Mouse (Mus musculus) megakaryocyte progenitor cell, adult 5-6 weeks (primary cell): ENCODE measurements around the gene Mapkapk2. TPM values are rescaled to one million over a fixed set of nuclear protein-coding genes. Genes with fewer than 3 reads are reported as not detected.
A peak's percentile ranks its signal among the peaks of the same experiment; 100 is the strongest.
"Not testable (repeated sequence)": the region's sequence is repeated elsewhere in the genome, so short reads cannot be mapped to it uniquely, and the experiment has no call there.

ENCODE experiments used
- ATAC-seq: replicated peaks from 2 replicates; pipeline ENCODE4 v1.8.0; 2016; ENCODE audit warnings: mild to moderate bottlenecking, moderate TSS enrichment, inconsistent platforms; ENCODE audit not compliant: poor library complexity
- total RNA-seq, 2 experiments: library from RNA; stranded (forward) in 1 of 2; stranded (reverse) in 1 of 2; fragments of 157-497, 149-512 nt in 1 of 2; fragments of 200-1000 nt in 1 of 2; gene quantifications; 2 replicates each; pipeline versions ENCODE4 v1.2.3 to v1.2.4; 2015 to 2017

Mapkapk2 gene
- 196 and 217 TPM in 2 replicates for total RNA-seq (2015)
- total RNA-seq (2017), result 196 and 233 TPM in 2 replicates

DNA sequence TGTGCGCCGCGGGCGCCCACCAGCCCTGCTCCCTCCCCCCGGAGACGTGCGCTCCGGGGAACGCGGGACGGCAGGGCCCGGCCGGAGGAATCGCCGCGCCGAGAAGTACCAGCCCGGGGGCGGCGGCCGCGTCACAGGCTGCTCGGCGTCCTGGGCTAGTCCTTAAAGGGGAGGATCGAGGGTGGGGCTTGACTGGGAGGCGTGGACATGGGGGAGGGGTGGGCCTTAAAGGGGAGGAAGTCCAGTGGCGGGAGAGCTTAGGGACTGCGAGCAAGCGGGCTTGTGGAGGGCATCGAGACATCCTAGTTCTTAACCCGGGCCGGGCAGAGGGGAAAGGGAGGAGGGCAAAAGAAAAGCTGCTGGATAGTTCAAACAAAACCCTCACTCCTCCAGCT, at the start of gene Mapkapk2:
Mapkapk2 (minus strand) TSS at position 127 of the 395 bp plus-strand sequence.
- ATAC-seq, result peak; percentile 86

GRCm38 (mm10) chr1:131146181-131146614, 48.6 kb upstream of the Mapkapk2 start:
- ATAC-seq, result peak; percentile 79

GRCm38 (mm10) chr1:131145222-131145621, 47.6 kb upstream of the Mapkapk2 start:
- not testable (repeated sequence) for ATAC-seq

- ATAC-seq, result peak; percentile 44
These were observed 44.8 kb upstream of the Mapkapk2 start for GRCm38 (mm10) chr1:131142472-131142871.

DNA sequence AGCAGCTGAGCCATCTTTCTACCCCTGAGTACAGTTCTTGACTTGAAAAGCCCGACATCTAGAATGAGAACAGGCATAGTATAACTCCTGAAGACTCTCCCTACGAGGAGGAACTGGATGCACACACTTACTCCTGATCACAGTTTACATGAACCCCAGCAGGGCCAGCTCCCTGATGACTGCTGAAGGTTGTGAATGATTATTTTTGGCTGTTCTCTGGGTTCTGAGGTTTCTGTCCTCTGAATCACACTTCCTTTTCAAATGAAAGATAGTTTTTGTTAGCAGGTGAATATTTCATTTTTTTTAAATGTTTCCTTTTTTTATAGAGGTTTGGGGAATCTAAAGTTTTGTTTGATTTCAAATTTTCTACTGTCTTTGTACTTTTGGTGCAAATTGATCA, 43.8 kb upstream of the Mapkapk2 start:
- ATAC-seq, result no peak

GRCm38 (mm10) chr1:131139102-131140095, 41.8 kb upstream of the Mapkapk2 start:
- peak; percentile 4; the same call in 1 of the 2 replicates for ATAC-seq

DNA sequence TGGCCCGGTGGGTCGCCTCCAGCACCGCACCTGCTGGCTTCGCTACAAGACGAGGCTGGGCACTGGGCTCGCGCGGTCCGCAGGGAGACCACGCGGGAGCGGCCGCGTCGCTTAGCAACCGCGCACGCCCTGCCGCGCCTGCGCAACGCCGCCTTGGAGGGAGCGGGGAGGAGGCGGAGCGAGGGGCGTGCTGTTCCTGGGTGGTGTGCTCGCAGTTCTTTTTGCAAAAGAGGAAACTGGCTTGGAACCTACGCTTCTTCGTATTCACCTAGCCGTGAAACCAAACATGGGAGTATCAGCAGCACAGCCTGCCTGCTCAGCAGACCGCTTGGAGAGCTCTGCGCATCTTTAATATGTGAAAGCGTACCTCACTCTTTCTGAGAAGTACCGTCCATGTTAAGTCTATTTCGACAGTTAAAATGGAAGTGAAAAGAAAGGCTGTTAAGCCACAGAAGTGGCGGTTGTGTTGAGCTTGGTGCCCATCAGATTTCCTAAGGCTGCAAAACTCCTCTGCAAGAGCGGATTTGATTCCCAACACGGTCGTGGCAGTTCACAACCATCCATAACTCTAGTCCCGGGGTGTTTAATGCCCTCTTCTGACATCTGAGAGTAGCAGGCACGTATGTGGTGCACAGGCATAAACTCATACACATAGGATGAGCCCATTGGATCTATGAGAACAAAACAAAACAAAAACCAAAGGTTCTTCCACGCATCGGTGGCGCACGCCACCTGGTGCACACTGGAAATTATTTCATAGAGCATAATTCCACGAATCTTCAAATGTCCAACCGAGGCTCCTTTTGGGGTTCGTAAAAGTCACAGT, 40.8 kb upstream of the Mapkapk2 start, which contains the start of gene Dyrk3:
Dyrk3 (minus strand) TSS at position 150 of the 826 bp plus-strand sequence.
- peak; percentile 67 for ATAC-seq

DNA sequence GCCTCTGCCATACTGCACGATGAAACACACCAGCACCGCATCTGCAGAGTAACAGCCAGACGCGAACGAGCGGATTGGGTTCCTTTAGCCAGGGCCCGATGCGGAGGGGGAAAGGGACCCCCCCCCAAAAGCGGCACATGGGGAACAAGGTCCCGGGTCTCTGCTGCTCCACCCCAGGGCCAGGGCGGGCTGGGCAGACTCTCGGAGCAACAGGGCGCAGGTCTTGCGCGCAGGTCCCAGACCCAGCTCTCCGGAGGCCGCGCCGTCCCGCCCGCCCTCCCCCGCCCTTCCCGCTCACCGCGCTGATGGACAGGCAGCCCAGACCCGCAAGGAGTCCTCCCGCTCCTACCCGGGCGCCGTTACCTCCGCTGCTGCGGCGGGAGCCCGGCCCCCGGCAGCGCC, 40.1 kb upstream of the Mapkapk2 start:
- ATAC-seq, result no peak

DNA sequence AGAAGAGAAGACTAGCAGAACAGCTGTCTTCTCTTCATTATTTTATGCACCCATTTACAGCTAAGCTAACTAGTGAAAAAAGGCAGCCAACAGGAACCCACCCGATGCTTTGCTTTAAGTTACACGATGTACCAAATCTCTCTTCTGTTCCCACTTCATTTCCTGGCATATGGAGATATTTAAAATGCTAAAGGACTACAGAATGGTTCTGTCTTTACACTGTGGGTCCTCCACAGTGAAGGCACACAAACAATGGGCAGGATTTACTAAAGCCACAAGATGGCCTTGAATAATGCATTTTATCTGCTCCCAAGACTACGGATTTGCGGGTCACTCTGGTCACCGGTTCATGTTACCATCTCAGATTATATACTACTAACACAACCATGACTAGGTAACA, 39.5 kb upstream of the Mapkapk2 start:
- no peak for ATAC-seq

GRCm38 (mm10) chr1:131135960-131136629, 38.5 kb upstream of the Mapkapk2 start:
- ATAC-seq, result peak; percentile 24

DNA sequence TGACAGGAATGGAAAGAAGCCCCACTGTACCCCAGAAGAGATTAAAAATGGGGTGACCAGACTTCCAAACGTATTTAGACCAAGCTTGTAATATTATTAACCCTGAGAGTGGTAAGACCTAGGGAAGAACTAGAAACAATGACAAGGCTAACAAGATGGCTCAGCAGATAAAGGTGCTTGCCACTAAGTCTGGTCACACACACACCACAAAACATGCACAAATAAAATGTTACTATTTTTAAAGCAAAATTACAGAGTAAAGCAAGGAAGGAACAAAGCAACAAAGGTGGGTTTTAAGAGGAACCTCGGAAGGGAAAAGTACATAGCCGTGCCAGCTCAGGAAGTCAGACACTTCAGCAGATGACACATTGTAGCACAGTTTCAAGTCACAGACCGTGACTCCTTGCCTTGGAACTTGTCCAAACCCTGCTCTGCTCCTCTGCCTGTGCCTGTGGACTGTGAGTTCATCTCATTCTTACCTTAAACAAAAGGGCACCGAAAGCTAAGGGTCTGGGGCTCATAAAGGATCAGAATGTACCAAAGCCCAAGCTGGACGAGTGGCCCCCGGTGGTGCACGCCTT, 37.4 kb upstream of the Mapkapk2 start:
- peak; percentile 13; the same call in 1 of the 2 replicates for ATAC-seq

- no peak for ATAC-seq
These were observed 36.6 kb upstream of the Mapkapk2 start for GRCm38 (mm10) chr1:131134231-131134630.

GRCm38 (mm10) chr1:131125987-131126744, 28.5 kb upstream of the Mapkapk2 start:
- peak; percentile 84 for ATAC-seq

DNA sequence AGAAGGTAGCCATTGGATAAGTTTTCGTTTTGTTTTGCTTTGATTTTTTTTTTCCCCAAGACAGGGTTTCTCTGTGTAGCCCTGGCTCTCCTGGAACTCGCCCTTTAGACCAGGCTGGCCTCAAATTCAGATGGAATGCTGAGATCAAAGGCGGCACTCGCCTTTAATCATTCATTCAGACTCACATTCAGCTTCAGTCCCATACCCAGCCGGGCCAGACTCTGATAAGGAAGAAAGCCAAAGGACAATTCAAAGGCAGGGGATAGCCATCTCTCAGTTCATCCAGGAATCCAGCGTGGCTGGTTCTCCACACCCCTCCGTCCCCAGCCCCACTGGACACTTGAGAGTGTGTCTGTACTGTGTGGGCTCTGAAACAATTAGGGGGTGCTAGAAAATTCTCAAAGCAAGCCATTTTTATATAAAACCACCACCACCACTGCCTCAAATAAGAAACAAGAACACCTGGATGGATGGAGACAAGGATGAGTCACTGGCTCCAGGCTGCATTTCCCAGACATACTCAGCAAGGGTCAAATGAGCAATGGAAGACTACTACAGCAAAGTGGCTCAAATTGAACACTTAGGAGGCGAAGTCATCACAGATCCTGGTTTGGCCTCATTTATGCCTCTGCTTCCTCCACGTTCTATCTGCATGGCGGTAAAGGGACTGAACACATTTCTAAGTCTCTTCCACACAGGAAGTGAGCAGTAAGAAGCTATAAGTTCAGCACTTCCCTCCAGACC, 26.1 kb upstream of the Mapkapk2 start:
- no peak for ATAC-seq

DNA sequence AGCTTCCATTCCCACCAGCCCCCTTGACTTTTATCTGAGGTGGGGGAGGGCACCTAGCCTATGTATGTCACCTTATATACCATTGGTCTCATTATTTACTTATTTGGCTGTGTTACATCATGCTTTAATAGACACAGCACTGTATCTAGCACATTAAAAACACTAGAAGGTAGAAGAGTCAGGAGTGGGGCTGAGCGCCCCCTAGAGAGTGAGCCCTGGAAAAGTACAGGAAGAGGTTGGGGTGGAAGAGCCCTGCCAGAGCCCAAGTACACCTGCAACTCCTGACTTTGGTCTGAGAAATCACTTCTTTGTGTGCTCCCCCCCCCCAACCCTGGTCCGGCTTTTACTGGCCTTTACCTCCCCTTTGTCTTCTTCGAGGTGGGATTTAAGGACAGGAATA, 24.4 kb upstream of the Mapkapk2 start:
- 0 out of 2 replicates have a peak, but pooled peaks have one; percentile 30 for ATAC-seq

- ATAC-seq, result peak; percentile 78
These were observed 21.4 kb upstream of the Mapkapk2 start for GRCm38 (mm10) chr1:131119026-131119425.

- ATAC-seq, result no peak; the same call in 1 of the 2 replicates
These were observed 20.9 kb upstream of the Mapkapk2 start for GRCm38 (mm10) chr1:131118530-131118929.

DNA sequence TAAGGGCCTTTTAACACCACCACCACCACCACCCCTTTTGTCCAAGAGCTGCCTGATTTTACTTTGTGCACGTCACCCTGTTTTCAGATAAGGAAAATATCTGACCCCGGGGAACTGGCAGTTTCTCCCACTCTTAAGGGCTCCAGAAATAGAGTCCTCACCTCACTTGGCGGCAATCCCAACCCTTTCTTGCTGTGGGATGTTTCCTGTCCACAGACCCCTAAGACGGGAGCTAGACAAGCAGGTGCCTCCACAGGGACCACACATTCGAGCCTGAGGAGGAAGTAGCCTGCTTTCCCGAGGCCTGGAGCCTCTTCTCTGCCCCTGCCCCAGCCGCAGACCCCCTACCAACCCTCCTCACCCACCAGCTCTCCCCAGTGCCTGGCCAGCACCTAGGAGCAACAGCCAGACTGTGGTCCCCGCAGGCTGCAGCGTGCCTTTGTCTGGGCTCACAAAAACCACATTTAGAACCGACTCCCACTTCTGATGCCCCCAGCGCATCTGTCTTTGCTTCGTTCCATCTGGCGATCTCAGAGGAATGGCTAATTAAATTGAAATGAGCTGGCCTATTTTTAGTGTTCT, 18.9 kb upstream of the Mapkapk2 start:
- no peak for ATAC-seq
